ENCODE assay signal across 7 mouse cellular contexts in genomic region chr17:46555673-46556583, GRCm38 (mm10). TPM values are rescaled to one million over a fixed set of nuclear protein-coding genes. Genes with fewer than 3 reads are reported as not detected.
DNase-seq lines count a peak whose midpoint lies in the region; ATAC-seq lines count a peak whose summit lies in the region.

Gene Srf, minus strand, starts transcription at chr17:46556175.

- peak; percentile 98 for DNase-seq in adrenal gland, adult 2 months
- DNase-seq in embryo, embryonic 11.5 days (ENCODE audit: low read depth, low spot score): peak; percentile 97
- peak; percentile 88 to 95 for DNase-seq in gastrocnemius, postnatal 36 days
- DNase-seq in left cerebral cortex, postnatal 25 days (ENCODE audit: low spot score in 2 of 2): peak; percentile 97 to 99
- DNase-seq in midbrain, embryonic 10.5 days (ENCODE audit: low spot score): peak; percentile 97
- peak; percentile 90 for DNase-seq in right cerebral cortex, postnatal 4 days

- peak within 1 kb of the TSS; percentile 94 for H3K27ac ChIP-seq in intestine, embryonic 15.5 days
- H3K27ac ChIP-seq in midbrain, embryonic 10.5 days (replicated peaks): peak within 1 kb of the TSS; percentile 98

- peak within 1 kb of the TSS; percentile 99 for H3K4me3 ChIP-seq in intestine, embryonic 15.5 days (replicated peaks)
- H3K4me3 ChIP-seq in midbrain, embryonic 10.5 days: peak within 1 kb of the TSS; percentile 99

- peak within 1 kb of the TSS; percentile 87 for H3K4me2 ChIP-seq in intestine, embryonic 15.5 days (replicated peaks)

- peaks cover 9% of the 10 kb centered on the region for H3K36me3 ChIP-seq in intestine, embryonic 15.5 days
- H3K36me3 ChIP-seq in midbrain, embryonic 10.5 days: peaks cover 15% of the 10 kb centered on the region

- H3K9me3 ChIP-seq in intestine, embryonic 15.5 days: no peaks in the 10 kb centered on the region
- no peaks in the 10 kb centered on the region for H3K9me3 ChIP-seq in midbrain, embryonic 10.5 days (replicated peaks)

- peak; percentile 95 for ATAC-seq in intestine, embryonic 15.5 days

- intact Hi-C loops in gastrocnemius, postnatal 36 days (cut with DNase I): no loop called here
- intact Hi-C loops in left cerebral cortex, postnatal 25 days (cut with DNase I): loop anchor here (2.0 kb wide), 1 partner anchor 81 kb away; no protein-coding TSS in a partner anchor

- under 1% methylated on average over 75 of the region's 87 CpGs for WGBS in intestine, embryonic 15.5 days
- WGBS in midbrain, embryonic 10.5 days: under 1% methylated on average over 87 of the region's 87 CpGs

- no peaks in the 10 kb centered on the region for H3K27me3 ChIP-seq in intestine, embryonic 15.5 days (replicated peaks)
- H3K27me3 ChIP-seq in midbrain, embryonic 10.5 days (ENCODE audit: low read depth, poor library complexity, severe bottlenecking): peaks cover 13% of the 10 kb centered on the region; the same call in 1 of the 2 replicates

- peaks cover 30% of the 10 kb centered on the region for H3K4me1 ChIP-seq in intestine, embryonic 15.5 days (replicated peaks)
- H3K4me1 ChIP-seq in midbrain, embryonic 10.5 days: peaks cover 48% of the 10 kb centered on the region

- H3K9ac ChIP-seq in intestine, embryonic 15.5 days: peak within 1 kb of the TSS; percentile 100

RNA-seq across cellular contexts. Expression of gene Srf, which starts in this region (rescaled TPM):
- total RNA-seq in adrenal gland, adult 2 months (2021): 10 to 100 TPM; 35.6 to 45.2 TPM
- polyA plus RNA-seq in adrenal gland, adult 2 months (2012; rRNA removed): 178 and 199 TPM in 2 replicates
- total RNA-seq in gastrocnemius, postnatal 36 days (2021): 10 to 100 TPM; 70.4 to 74.9 TPM
- polyA plus RNA-seq in intestine, embryonic 15.5 days (2015; fragmentation: Nextera tagmentation; extraction: Ambion mirVana): 7.6 and 8.9 TPM in 2 replicates
- 10 to 100 TPM; 58.8 to 63.8 TPM for total RNA-seq in left cerebral cortex, postnatal 25 days (2021)
- 5.0 and 6.5 TPM in 2 replicates for polyA plus RNA-seq in midbrain, embryonic 10.5 days (2016; fragmentation: Nextera tagmentation; extraction: Ambion mirVana)

Comparison
In these comparisons a context has a peak if more than half of its experiments do, and no peak if none do; other contexts are left out.
1. Peak in every context shown above with its lines: DNase-seq, ATAC-seq, H3K4me3 ChIP-seq and H3K27ac ChIP-seq.
2. RNA of gene Srf (polyA plus RNA-seq): 178 to 199 TPM in adrenal gland, adult 2 months; 7.6 to 8.9 TPM in intestine, embryonic 15.5 days and 5.0 to 6.5 TPM in midbrain, embryonic 10.5 days; every median in the first group is over 10 times any median in the second.